Mouse (Mus musculus) myocyte (in vitro differentiated cells): ENCODE data around the gene Wrnip1. TPM values are rescaled to one million over a fixed set of nuclear protein-coding genes. Genes with fewer than 3 reads are reported as not detected.

Experiments used
- H3K27me3 ChIP-seq: one replicate; pipeline ENCODE4 v1.6.1; 2011; ENCODE audit not compliant: control insufficient read depth, insufficient read depth, insufficient read length
- H3K36me3 ChIP-seq: one replicate; pipeline ENCODE4 v1.6.1; 2011; ENCODE audit not compliant: control insufficient read depth, insufficient read depth
- H3K4me2 ChIP-seq: one replicate; pipeline ENCODE4 v1.6.1; 2011; ENCODE audit warnings: low read depth, control low read depth
- H3K4me3 ChIP-seq: one replicate; pipeline ENCODE4 v1.5.1; 2011; ENCODE audit warnings: mild to moderate bottlenecking, control low read depth, moderate library complexity
- H3K79me2 ChIP-seq: one replicate; pipeline ENCODE4 v1.6.1; 2011; ENCODE audit not compliant: control insufficient read depth, insufficient read depth
- H3ac ChIP-seq: one replicate; pipeline ENCODE4 v1.6.1; 2011; ENCODE audit not compliant: control insufficient read depth, insufficient read length
- CEBPB ChIP-seq: IDR thresholded peaks from 2 replicates; pipeline ENCODE4 v1.6.1; 2011; ENCODE audit warnings: mild to moderate bottlenecking, moderate library complexity; ENCODE audit not compliant: poor library complexity, insufficient read depth, severe bottlenecking
- E2F4 ChIP-seq: IDR thresholded peaks from one replicate; pipeline ENCODE4 v1.6.1; 2011; ENCODE audit warnings: mild to moderate bottlenecking, control low read depth, moderate library complexity; ENCODE audit not compliant: insufficient read depth
- MAX ChIP-seq: IDR thresholded peaks from one replicate; pipeline ENCODE4 v1.6.1; 2011; ENCODE audit warnings: low read depth, mild to moderate bottlenecking, control low read depth
- MYOD1 ChIP-seq, 3 experiments: IDR thresholded peaks; one replicate each; pipeline ENCODE4 v1.6.1; 2011; ENCODE audit warnings: control low read depth in 2 of 3, low read depth in 2 of 3, mild to moderate bottlenecking in 2 of 3, moderate library complexity in 1 of 3; ENCODE audit not compliant: insufficient read length in 2 of 3, control insufficient read depth in 1 of 3
- MYOG ChIP-seq, 3 experiments: IDR thresholded peaks; one replicate each; pipeline ENCODE4 v1.6.1; 2011; ENCODE audit warnings: control low read depth in 2 of 3, low read depth in 2 of 3, mild to moderate bottlenecking in 2 of 3; ENCODE audit not compliant: insufficient read length in 2 of 3, control insufficient read depth in 1 of 3, insufficient read depth in 1 of 3
- POLR2A ChIP-seq: IDR thresholded peaks from one replicate; pipeline ENCODE4 v1.6.1; 2011; ENCODE audit warnings: low read depth, mild to moderate bottlenecking, control low read depth, moderate library complexity; ENCODE audit not compliant: insufficient read length
- POLR2AphosphoS2 ChIP-seq: IDR thresholded peaks from one replicate; pipeline ENCODE4 v1.6.1; 2011; ENCODE audit warnings: low read depth, control low read depth; ENCODE audit not compliant: insufficient read length
- REST ChIP-seq: IDR thresholded peaks from one replicate; pipeline ENCODE4 v1.6.1; 2011; ENCODE audit warnings: mild to moderate bottlenecking, control low read depth, moderate library complexity; ENCODE audit not compliant: insufficient read depth, insufficient read length
- SRF ChIP-seq: IDR thresholded peaks from one replicate; pipeline ENCODE4 v1.6.1; 2011; ENCODE audit warnings: low read depth; ENCODE audit not compliant: control insufficient read depth, insufficient read length
- TCF12 ChIP-seq: IDR thresholded peaks from one replicate; pipeline ENCODE4 v1.6.1; 2011; ENCODE audit warnings: mild to moderate bottlenecking, control low read depth; ENCODE audit not compliant: poor library complexity, insufficient read depth, severe bottlenecking
- TCF3 ChIP-seq: IDR thresholded peaks from one replicate; pipeline ENCODE4 v1.6.1; 2011; ENCODE audit warnings: low read depth, control low read depth; ENCODE audit not compliant: insufficient read length
- USF1 ChIP-seq: IDR thresholded peaks from one replicate; pipeline ENCODE4 v1.6.1; 2011; ENCODE audit warnings: low read depth, mild to moderate bottlenecking, control low read depth, moderate library complexity
- polyA plus RNA-seq: library from polyadenylated mRNA; unstranded; fragments of >200 nt; fragmentation: generic; extraction: Trizol; gene quantifications from one replicate; pipeline ENCODE4 v1.2.1, GENCODE M21; 2012; ENCODE audit warnings: missing spikeins

Gene Wrnip1
- polyA plus RNA-seq, 1 experiment, result 22.4 TPM

DNA sequence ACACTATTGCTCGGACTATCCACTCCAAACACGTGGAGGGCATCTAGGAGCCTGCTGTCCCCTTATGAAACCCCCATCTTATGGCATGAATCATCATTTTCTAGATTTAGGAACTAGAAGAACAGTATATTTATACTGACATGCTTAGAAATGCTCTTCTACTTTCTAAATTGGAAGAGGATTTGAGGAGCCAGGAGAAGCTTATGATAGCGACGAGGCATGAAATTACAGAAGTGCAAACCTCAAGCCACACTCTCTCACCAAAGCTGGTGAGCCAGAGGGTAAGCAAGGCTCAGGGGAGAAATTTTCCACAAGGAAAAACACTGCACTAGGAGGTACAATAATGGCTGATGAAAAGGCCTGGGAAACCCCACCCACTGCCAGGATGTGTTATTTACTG lies 12.1 kb upstream of the Wrnip1 start:
- no peaks in the 10 kb centered on the region for H3K36me3 ChIP-seq
- no peaks in the 10 kb centered on the region for H3K79me2 ChIP-seq
- H3K4me3 ChIP-seq, result no peak overlapping the region
- H3K27me3 ChIP-seq, result no peaks in the 10 kb centered on the region
- no peak overlapping the region for H3ac ChIP-seq
- H3K4me2 ChIP-seq, result no peak overlapping the region
- TF ChIP-seq POLR2AphosphoS2 (no peak), REST (no peak), E2F4 (no peak), SRF (no peak), MYOG (IDR thresholded peaks at IDR 0.05; ENCODE audit: control insufficient read depth in 1 of 3, insufficient read depth in 1 of 3, insufficient read length in 2 of 3, low read depth in 2 of 3) (no peak), TCF12 (no peak)

DNA sequence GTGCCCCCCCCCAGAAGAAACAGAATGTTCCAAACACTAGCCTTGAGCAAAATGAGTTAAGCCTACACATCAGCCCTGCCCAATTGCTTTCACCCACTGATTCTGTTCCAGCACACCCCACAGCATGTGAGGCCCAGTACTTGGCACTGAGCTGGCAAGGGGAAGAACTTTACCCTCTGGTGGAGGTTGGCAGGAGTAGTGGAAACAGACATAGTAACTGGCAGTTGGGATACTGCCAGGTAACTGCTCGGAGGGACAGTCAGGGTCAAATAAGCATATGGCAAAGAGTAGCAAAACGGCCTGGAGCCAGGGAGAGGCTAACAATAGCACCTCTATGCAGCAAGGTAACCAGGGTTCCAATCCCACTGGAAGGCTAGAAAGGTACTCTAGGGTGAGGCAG lies 7.2 kb upstream of the Wrnip1 start:
- no peaks in the 10 kb centered on the region for H3K27me3 ChIP-seq
- no peaks in the 10 kb centered on the region for H3K36me3 ChIP-seq
- H3K79me2 ChIP-seq, result no peaks in the 10 kb centered on the region
- TF ChIP-seq E2F4 (no peak), POLR2A (no peak), TCF3 (no peak), TCF12 (no peak), MYOD1 (IDR thresholded peaks at IDR 0.05; ENCODE audit: control insufficient read depth in 1 of 3, insufficient read length in 2 of 3, low read depth in 2 of 3) (no peak), CEBPB (no peak), MAX (no peak), USF1 (no peak), MYOG (IDR thresholded peaks at IDR 0.05; ENCODE audit: control insufficient read depth in 1 of 3, insufficient read depth in 1 of 3, insufficient read length in 2 of 3, low read depth in 2 of 3) (no peak), REST (no peak), POLR2AphosphoS2 (no peak), SRF (no peak)
- H3K4me2 ChIP-seq, result no peak overlapping the region
- H3ac ChIP-seq, result no peak overlapping the region
- no peak overlapping the region for H3K4me3 ChIP-seq

DNA sequence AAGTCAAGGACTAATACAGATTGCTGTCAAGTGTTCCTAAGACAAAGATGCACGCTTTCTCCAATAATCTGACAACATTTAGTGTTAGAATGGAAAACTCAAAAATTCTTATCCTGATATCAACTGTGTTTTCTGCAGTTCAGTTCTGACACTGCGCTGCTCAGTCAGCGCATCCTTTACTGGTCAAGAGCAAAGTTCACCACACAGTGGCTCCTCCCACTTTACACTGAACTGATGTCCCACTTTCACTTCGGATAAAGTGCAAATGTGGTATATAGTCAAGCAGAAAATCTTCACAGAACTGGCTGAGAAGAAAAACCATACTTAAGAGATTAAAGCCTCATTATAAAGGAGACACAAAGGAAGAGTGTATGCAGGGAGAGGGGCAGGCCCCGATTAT lies 6.7 kb upstream of the Wrnip1 start:
- H3K4me2 ChIP-seq, result no peak overlapping the region
- H3ac ChIP-seq, result no peak overlapping the region
- no peaks in the 10 kb centered on the region for H3K27me3 ChIP-seq
- TF ChIP-seq USF1 (no peak), MAX (no peak), POLR2AphosphoS2 (no peak), MYOD1 (IDR thresholded peaks at IDR 0.05; ENCODE audit: control insufficient read depth in 1 of 3, insufficient read length in 2 of 3, low read depth in 2 of 3) (no peak), CEBPB (no peak), TCF3 (no peak), POLR2A (no peak), SRF (no peak), MYOG (IDR thresholded peaks at IDR 0.05; ENCODE audit: control insufficient read depth in 1 of 3, insufficient read depth in 1 of 3, insufficient read length in 2 of 3, low read depth in 2 of 3) (no peak), REST (no peak), E2F4 (no peak), TCF12 (no peak)
- H3K36me3 ChIP-seq, result no peaks in the 10 kb centered on the region
- no peaks in the 10 kb centered on the region for H3K79me2 ChIP-seq
- no peak overlapping the region for H3K4me3 ChIP-seq

DNA sequence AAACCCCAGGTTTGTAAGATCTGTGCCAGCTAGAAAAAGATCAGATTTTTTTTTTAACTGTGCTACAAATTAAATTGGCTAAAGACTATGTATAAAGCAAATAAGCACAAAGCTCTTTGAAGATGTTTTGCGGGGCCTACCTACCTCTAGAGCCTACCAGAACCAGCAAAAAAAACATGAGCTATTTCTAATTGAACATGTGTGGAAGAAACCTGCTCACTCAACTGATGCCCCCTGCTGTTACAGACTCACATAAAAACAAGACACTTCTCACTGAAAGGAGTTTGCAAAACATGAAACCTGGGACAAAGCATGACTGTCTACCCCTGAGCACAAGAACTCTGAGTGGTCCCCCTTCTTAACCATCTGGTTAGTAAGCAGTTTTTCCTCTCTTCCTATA lies 4.8 kb upstream of the Wrnip1 start:
- TF ChIP-seq POLR2A (no peak), TCF12 (no peak), MAX (no peak), TCF3 (no peak), MYOD1 (IDR thresholded peaks at IDR 0.05; ENCODE audit: control insufficient read depth in 1 of 3, insufficient read length in 2 of 3, low read depth in 2 of 3) (no peak), REST (no peak), SRF (no peak), E2F4 (no peak), USF1 (no peak), CEBPB (no peak), MYOG (IDR thresholded peaks at IDR 0.05; ENCODE audit: control insufficient read depth in 1 of 3, insufficient read depth in 1 of 3, insufficient read length in 2 of 3, low read depth in 2 of 3) (no peak), POLR2AphosphoS2 (no peak)
- Histone ChIP-seq H3K27me3 (no peaks in the 10 kb centered on the region), H3K4me2 (no peak overlapping the region), H3K36me3 (no peaks in the 10 kb centered on the region), H3K4me3 (no peak overlapping the region), H3K79me2 (no peaks in the 10 kb centered on the region), H3ac (no peak overlapping the region)

DNA sequence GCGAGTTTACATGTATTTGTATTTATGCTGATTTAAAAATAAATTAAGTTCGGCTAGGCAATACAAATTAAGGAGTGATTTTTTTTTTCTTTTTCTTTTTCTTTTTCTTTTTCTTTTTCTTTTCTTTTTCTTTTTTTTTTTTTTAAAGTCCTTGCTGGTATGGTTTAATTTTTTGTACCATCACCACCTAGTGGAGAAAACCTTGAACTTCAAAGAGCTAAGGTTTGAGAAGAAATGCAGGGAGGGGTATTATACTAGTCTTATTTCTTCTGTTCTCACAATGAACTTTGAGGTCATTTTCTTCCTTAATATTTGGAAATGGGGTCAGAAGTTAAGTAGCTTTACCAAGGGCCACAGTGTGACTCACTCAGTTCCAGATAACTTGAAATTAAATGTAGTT lies 2.7 kb upstream of the Wrnip1 start:
- Histone ChIP-seq H3K27me3 (no peaks in the 10 kb centered on the region), H3K4me3 (no peak overlapping the region), H3K36me3 (no peaks in the 10 kb centered on the region), H3K79me2 (peaks cover 15% of the 10 kb centered on the region), H3ac (no peak overlapping the region), H3K4me2 (no peak overlapping the region)
- TF ChIP-seq POLR2A (no peak), MYOG (IDR thresholded peaks at IDR 0.05; ENCODE audit: control insufficient read depth in 1 of 3, insufficient read depth in 1 of 3, insufficient read length in 2 of 3, low read depth in 2 of 3) (no peak), MAX (no peak), USF1 (no peak), MYOD1 (IDR thresholded peaks at IDR 0.05; ENCODE audit: control insufficient read depth in 1 of 3, insufficient read length in 2 of 3, low read depth in 2 of 3) (no peak), E2F4 (no peak), REST (no peak), TCF3 (no peak), POLR2AphosphoS2 (no peak), SRF (no peak), CEBPB (no peak), TCF12 (no peak)
